Mouse (Mus musculus): ENCODE results near the gene Wdr45. TPM values are rescaled to one million over a fixed set of nuclear protein-coding genes. Genes with fewer than 3 reads are reported as not detected.
"Not testable (repeated sequence)": the region's sequence is repeated elsewhere in the genome, so short reads cannot be mapped to it uniquely, and the experiment has no call there.

Gene Wdr45
- polyA plus RNA-seq, 1 experiment: 8.7 TPM

GRCm38 (mm10) chrX:7739336-7740081 is 25.4 kb downstream of the Wdr45 start:
- no peak overlapping the region for H3K4me3 ChIP-seq (replicated peaks)

GRCm38 (mm10) chrX:7740082-7740819 is 26.1 kb downstream of the Wdr45 start:
- TF ChIP-seq FLI1 (IDR thresholded peaks at IDR 0.05; ENCODE audit: low read length) (no peak), GATA1 (IDR thresholded peaks at IDR 0.05; ENCODE audit: borderline replicate concordance, low read length) (no peak)
- 0 out of 2 replicates have a peak, but pooled peaks cover 8% of the 10 kb centered on the region for H3K4me1 ChIP-seq

More at GRCm38 (mm10) chrX:7739336-7740081, 25.4 kb downstream of the Wdr45 start:
- H3K36me3 ChIP-seq (replicated peaks; ENCODE audit: low read length): no peaks in the 10 kb centered on the region
- H3K9me3 ChIP-seq: no peaks in the 10 kb centered on the region
- no peak for TF ChIP-seq GATA1 (IDR thresholded peaks at IDR 0.05; ENCODE audit: borderline replicate concordance, low read length)
- TF ChIP-seq FLI1 (IDR thresholded peaks at IDR 0.05; ENCODE audit: low read length): no peak
- H3K27me3 ChIP-seq (replicated peaks): no peaks in the 10 kb centered on the region
- 0 out of 2 replicates have a peak, but pooled peaks cover 8% of the 10 kb centered on the region for H3K4me1 ChIP-seq

GRCm38 (mm10) chrX:7741103-7741502 is 27.0 kb downstream of the Wdr45 start:
- Histone ChIP-seq H3K27me3 (replicated peaks) (no peaks in the 10 kb centered on the region), H3K36me3 (replicated peaks; ENCODE audit: low read length) (no peaks in the 10 kb centered on the region), H3K9me3 (no peaks in the 10 kb centered on the region), H3K4me1 (0 out of 2 replicates have a peak, but pooled peaks cover 8% of the 10 kb centered on the region), H3K4me3 (replicated peaks) (no peak overlapping the region)
- no peak for TF ChIP-seq GATA1 (IDR thresholded peaks at IDR 0.05; ENCODE audit: borderline replicate concordance, low read length)
- no peak for TF ChIP-seq FLI1 (IDR thresholded peaks at IDR 0.05; ENCODE audit: low read length)

More at GRCm38 (mm10) chrX:7740082-7740819, 26.1 kb downstream of the Wdr45 start:
- H3K36me3 ChIP-seq (replicated peaks; ENCODE audit: low read length): no peaks in the 10 kb centered on the region
- H3K4me3 ChIP-seq (replicated peaks): no peak overlapping the region
- no peaks in the 10 kb centered on the region for H3K9me3 ChIP-seq
- H3K27me3 ChIP-seq (replicated peaks): no peaks in the 10 kb centered on the region

- H3K4me3 ChIP-seq (replicated peaks): no peak overlapping the region
- H3K36me3 ChIP-seq (replicated peaks; ENCODE audit: low read length): no peaks in the 10 kb centered on the region
- TF ChIP-seq GATA1 (IDR thresholded peaks at IDR 0.05; ENCODE audit: borderline replicate concordance, low read length) (no peak), FLI1 (IDR thresholded peaks at IDR 0.05; ENCODE audit: low read length) (no peak)
- 0 out of 2 replicates have a peak, but pooled peaks cover 4% of the 10 kb centered on the region for H3K4me1 ChIP-seq
- H3K27me3 ChIP-seq (replicated peaks): no peaks in the 10 kb centered on the region
- H3K9me3 ChIP-seq: no peaks in the 10 kb centered on the region
Measured at GRCm38 (mm10) chrX:7743470-7743869, 29.3 kb downstream of the Wdr45 start.

GRCm38 (mm10) chrX:7744940-7745339 is 30.8 kb downstream of the Wdr45 start:
- Histone ChIP-seq H3K36me3 (replicated peaks; ENCODE audit: low read length) (no peaks in the 10 kb centered on the region), H3K27me3 (replicated peaks) (no peaks in the 10 kb centered on the region), H3K4me3 (replicated peaks) (no peak overlapping the region), H3K4me1 (0 out of 2 replicates have a peak, but pooled peaks cover 4% of the 10 kb centered on the region), H3K9me3 (no peaks in the 10 kb centered on the region)
- TF ChIP-seq FLI1 (IDR thresholded peaks at IDR 0.05; ENCODE audit: low read length) (no peak), GATA1 (IDR thresholded peaks at IDR 0.05; ENCODE audit: borderline replicate concordance, low read length) (no peak)

GRCm38 (mm10) chrX:7745429-7745828 is 31.3 kb downstream of the Wdr45 start:
- Histone ChIP-seq H3K9me3 (no peaks in the 10 kb centered on the region), H3K27me3 (replicated peaks) (no peaks in the 10 kb centered on the region), H3K4me3 (replicated peaks) (no peak overlapping the region), H3K36me3 (replicated peaks; ENCODE audit: low read length) (no peaks in the 10 kb centered on the region), H3K4me1 (0 out of 2 replicates have a peak, but pooled peaks cover 4% of the 10 kb centered on the region)
- TF ChIP-seq GATA1 (IDR thresholded peaks at IDR 0.05; ENCODE audit: borderline replicate concordance, low read length): no peak
- TF ChIP-seq FLI1 (IDR thresholded peaks at IDR 0.05; ENCODE audit: low read length): no peak

- Histone ChIP-seq H3K4me1 (no peaks in the 10 kb centered on the region), H3K36me3 (replicated peaks; ENCODE audit: low read length) (no peaks in the 10 kb centered on the region), H3K9me3 (no peaks in the 10 kb centered on the region), H3K27me3 (replicated peaks) (no peaks in the 10 kb centered on the region), H3K4me3 (replicated peaks) (peak within 1 kb of the TSS; percentile 91)
- TF ChIP-seq GATA1 (IDR thresholded peaks at IDR 0.05; ENCODE audit: borderline replicate concordance, low read length) (no peak), FLI1 (IDR thresholded peaks at IDR 0.05; ENCODE audit: low read length) (no peak)
Measured at GRCm38 (mm10) chrX:7750432-7751116, 36.4 kb downstream of the Wdr45 start, which contains the start of gene Ccdc120. Ccdc120 (minus strand) TSS chrX:7750905.

GRCm38 (mm10) chrX:7753627-7754026 is 39.5 kb downstream of the Wdr45 start:
- H3K9me3 ChIP-seq; H3K4me1 ChIP-seq; H3K27me3 ChIP-seq (replicated peaks); H3K4me3 ChIP-seq (replicated peaks); H3K36me3 ChIP-seq (replicated peaks; ENCODE audit: low read length): not testable (repeated sequence)

GRCm38 (mm10) chrX:7762137-7762920 is 48.2 kb downstream of the Wdr45 start, which contains the start of gene Tfe3:
Tfe3 (plus strand) TSS chrX:7762560.
- TF ChIP-seq GATA1 (IDR thresholded peaks at IDR 0.05; ENCODE audit: borderline replicate concordance, low read length): no peak
- Histone ChIP-seq H3K27me3 (replicated peaks) (no peaks in the 10 kb centered on the region), H3K4me1 (peaks cover 34% of the 10 kb centered on the region)

More at GRCm38 (mm10) chrX:7762137-7762920, 48.2 kb downstream of the Wdr45 start, which contains the start of gene Tfe3:
- H3K36me3 ChIP-seq (replicated peaks; ENCODE audit: low read length): peaks cover 21% of the 10 kb centered on the region
- H3K9me3 ChIP-seq: no peaks in the 10 kb centered on the region
- peak within 1 kb of the TSS; percentile 96 for H3K4me3 ChIP-seq (replicated peaks)
